17 mouse cellular contexts compared by ENCODE assay signal in genomic region chr4:149871014-149871413, GRCm38 (mm10).
DNase-seq lines count a peak whose midpoint lies in the region; ATAC-seq and TF ChIP-seq lines count a peak whose summit lies in the region.
"Had no signal": no experiment of that assay in that cellular context is flagged by ENCODE, and none has a peak within 500 bp of the region (broad histone marks: within the 10 kb centered on the region; RNA-seq: fewer than 3 reads in every experiment).

No protein-coding gene starts in this region.

- H3K4me3 ChIP-seq in heart, embryonic 10.5 days: no peak overlapping the region
- H3K4me3 ChIP-seq in midbrain, embryonic 10.5 days: no peak overlapping the region
- no peak overlapping the region for H3K4me3 ChIP-seq in midbrain, postnatal 0 days (ENCODE audit: low read depth, low read length)
- H3K4me3 ChIP-seq in embryonic facial prominence, embryonic 10.5 days: no peak overlapping the region
- no peak overlapping the region for H3K4me3 ChIP-seq in forebrain, postnatal 0 days (ENCODE audit: low read depth, low read length)
- H3K4me3 ChIP-seq: embryonic facial prominence, embryonic 13.5 days; hindbrain, embryonic 10.5 days; layer of hippocampus, adult 2 months; limb, embryonic 13.5 days; midbrain, embryonic 12.5 days; myocyte had no signal

- no peak for DNase-seq in heart, embryonic 10.5 days (ENCODE audit: low spot score)
- no peak for DNase-seq in heart, postnatal 36 days
- no peak for DNase-seq in midbrain, embryonic 10.5 days (ENCODE audit: low spot score)
- DNase-seq in midbrain, postnatal 0 days (ENCODE audit: low spot score): no peak
- peak; percentile 67 for DNase-seq in embryonic facial prominence, embryonic 10.5 days (ENCODE audit: low spot score)
- DNase-seq in lung, postnatal 14 days: peak; percentile 59
- no peak for DNase-seq in forebrain, postnatal 0 days
- DNase-seq: cerebellum, postnatal 25 days; right cerebral cortex, postnatal 25 days had no signal

- no peaks in the 10 kb centered on the region for H3K9me3 ChIP-seq in heart, embryonic 10.5 days
- H3K9me3 ChIP-seq in midbrain, embryonic 10.5 days (replicated peaks): no peaks in the 10 kb centered on the region
- H3K9me3 ChIP-seq in midbrain, postnatal 0 days (ENCODE audit: low read length): no peaks in the 10 kb centered on the region
- no peaks in the 10 kb centered on the region for H3K9me3 ChIP-seq in embryonic facial prominence, embryonic 10.5 days
- no peaks in the 10 kb centered on the region for H3K9me3 ChIP-seq in forebrain, postnatal 0 days (ENCODE audit: low read length)
- H3K9me3 ChIP-seq: embryonic facial prominence, embryonic 13.5 days; limb, embryonic 13.5 days; midbrain, embryonic 12.5 days had no signal

- H3K27me3 ChIP-seq in heart, embryonic 10.5 days (ENCODE audit: insufficient read depth, poor library complexity, severe bottlenecking): 0 out of 2 replicates have a peak, but pooled peaks cover 7% of the 10 kb centered on the region
- no peaks in the 10 kb centered on the region; the same call in 1 of the 2 replicates for H3K27me3 ChIP-seq in midbrain, embryonic 10.5 days (ENCODE audit: low read depth, poor library complexity, severe bottlenecking)
- H3K27me3 ChIP-seq in midbrain, postnatal 0 days (ENCODE audit: insufficient read depth, low read length): no peaks in the 10 kb centered on the region
- H3K27me3 ChIP-seq in embryonic facial prominence, embryonic 10.5 days (replicated peaks; ENCODE audit: low read depth, poor library complexity, severe bottlenecking): no peaks in the 10 kb centered on the region
- no peaks in the 10 kb centered on the region for H3K27me3 ChIP-seq in forebrain, postnatal 0 days (ENCODE audit: insufficient read depth, low read length)
- H3K27me3 ChIP-seq: embryonic facial prominence, embryonic 13.5 days; limb, embryonic 13.5 days; midbrain, embryonic 12.5 days; Patski had no signal

- H3K27ac ChIP-seq in heart, embryonic 10.5 days: peak overlapping the region; percentile 44; the same call in 1 of the 2 replicates
- H3K27ac ChIP-seq in midbrain, embryonic 10.5 days (replicated peaks): 0 out of 2 replicates have a peak overlapping the region, but pooled peaks have one; percentile 28
- H3K27ac ChIP-seq in midbrain, postnatal 0 days (ENCODE audit: low read depth, low read length): no peak overlapping the region
- H3K27ac ChIP-seq in embryonic facial prominence, embryonic 10.5 days (replicated peaks): peak overlapping the region; percentile 66
- no peak overlapping the region for H3K27ac ChIP-seq in forebrain, postnatal 0 days (ENCODE audit: low read depth, low read length)
- H3K27ac ChIP-seq: embryonic facial prominence, embryonic 13.5 days; hindbrain, embryonic 10.5 days; layer of hippocampus, adult 2 months; limb, embryonic 13.5 days; midbrain, embryonic 12.5 days had no signal

- 75% methylated on average over 11 of the region's 11 CpGs for WGBS in heart, embryonic 10.5 days
- WGBS in midbrain, embryonic 10.5 days: 87% methylated on average over 11 of the region's 11 CpGs
- 88% methylated on average over 11 of the region's 11 CpGs for WGBS in midbrain, postnatal 0 days
- 51% methylated on average over 11 of the region's 11 CpGs for WGBS in embryonic facial prominence, embryonic 10.5 days
- WGBS in forebrain, postnatal 0 days: 89% methylated on average over 11 of the region's 11 CpGs

- H3K9ac ChIP-seq in midbrain, postnatal 0 days (replicated peaks; ENCODE audit: low read length, poor library complexity, severe bottlenecking): no peak overlapping the region
- no peak overlapping the region for H3K9ac ChIP-seq in forebrain, postnatal 0 days
- H3K9ac ChIP-seq: embryonic facial prominence, embryonic 13.5 days; limb, embryonic 13.5 days; midbrain, embryonic 12.5 days had no signal

- no peak for ATAC-seq in midbrain, postnatal 0 days (ENCODE audit: low FRiP score)
- ATAC-seq in forebrain, postnatal 0 days: no peak
- ATAC-seq in inflammation-experienced regulatory T-cells, adult 6 months: no peak
- ATAC-seq: Patski had no signal

- no peak overlapping the region for H3K4me2 ChIP-seq in midbrain, postnatal 0 days (ENCODE audit: low read depth, low read length, poor library complexity, severe bottlenecking)
- H3K4me2 ChIP-seq in forebrain, postnatal 0 days (ENCODE audit: low read depth): no peak overlapping the region
- H3K4me2 ChIP-seq: embryonic facial prominence, embryonic 13.5 days; limb, embryonic 13.5 days; midbrain, embryonic 12.5 days had no signal

- intact Hi-C loops in heart, postnatal 36 days (cut with DNase I): no loop called here

- peaks cover 46% of the 10 kb centered on the region for H3K4me1 ChIP-seq in heart, embryonic 10.5 days
- peaks cover 22% of the 10 kb centered on the region for H3K4me1 ChIP-seq in midbrain, embryonic 10.5 days
- H3K4me1 ChIP-seq in midbrain, postnatal 0 days (ENCODE audit: insufficient read depth, low read length): peaks cover 2% of the 10 kb centered on the region; the same call in 1 of the 2 replicates
- peaks cover 55% of the 10 kb centered on the region for H3K4me1 ChIP-seq in embryonic facial prominence, embryonic 10.5 days
- H3K4me1 ChIP-seq in forebrain, postnatal 0 days (ENCODE audit: insufficient read depth): no peaks in the 10 kb centered on the region

- no peaks in the 10 kb centered on the region for H3K36me3 ChIP-seq in heart, embryonic 10.5 days
- no peaks in the 10 kb centered on the region for H3K36me3 ChIP-seq in midbrain, embryonic 10.5 days
- H3K36me3 ChIP-seq in midbrain, postnatal 0 days (ENCODE audit: insufficient read depth, low read length): no peaks in the 10 kb centered on the region
- no peaks in the 10 kb centered on the region for H3K36me3 ChIP-seq in embryonic facial prominence, embryonic 10.5 days (replicated peaks)
- H3K36me3 ChIP-seq in forebrain, postnatal 0 days (ENCODE audit: insufficient read depth): no peaks in the 10 kb centered on the region
- H3K36me3 ChIP-seq: embryonic facial prominence, embryonic 13.5 days; hindbrain, embryonic 10.5 days; limb, embryonic 13.5 days; midbrain, embryonic 12.5 days had no signal

- TF ChIP-seq CTCF in midbrain, postnatal 0 days (IDR thresholded peaks at IDR 0.05): no peak
- TF ChIP-seq CTCF in forebrain, postnatal 0 days (IDR thresholded peaks at IDR 0.05; ENCODE audit: low read depth): no peak

Comparison
In these comparisons a context has a peak if more than half of its experiments do, and no peak if none do; other contexts are left out.
1. H3K27ac ChIP-seq: peak in heart, embryonic 10.5 days (single experiment), midbrain, embryonic 10.5 days (single experiment) and embryonic facial prominence, embryonic 10.5 days (single experiment); none in midbrain, postnatal 0 days (single experiment) and forebrain, postnatal 0 days (single experiment).
2. DNase-seq: peak in embryonic facial prominence, embryonic 10.5 days (single experiment) and lung, postnatal 14 days (single experiment); none in heart, embryonic 10.5 days (single experiment), heart, postnatal 36 days (0 of 2), midbrain, embryonic 10.5 days (single experiment), midbrain, postnatal 0 days (single experiment) and forebrain, postnatal 0 days (single experiment).